In genomic region chr5:89882091-89882734, GRCm38 (mm10) we compare ENCODE assay signal across 8 mouse cellular contexts. TPM values are rescaled to one million over a fixed set of nuclear protein-coding genes. Genes with fewer than 3 reads are reported as not detected.
A peak's percentile ranks its signal among the peaks of the same experiment; 100 is the strongest.
DNase-seq lines count a peak whose midpoint lies in the region; ATAC-seq and TF ChIP-seq lines count a peak whose summit lies in the region.

No protein-coding gene starts in this region.

- peak; percentile 45 for DNase-seq in layer of hippocampus, adult 11-12 months (ENCODE audit: low spot score)
- DNase-seq in layer of hippocampus, adult 9-10 months (ENCODE audit: low spot score), result no peak
- DNase-seq in forebrain, embryonic 10.5 days (ENCODE audit: extremely low spot score, low spot score), result peak; percentile 66
- peak; percentile 76 for DNase-seq in liver
- DNase-seq in midbrain, postnatal 0 days (ENCODE audit: low spot score), result peak; percentile 26

- H3K27ac ChIP-seq in forebrain, embryonic 10.5 days, result peak overlapping the region; percentile 92
- H3K27ac ChIP-seq in heart, embryonic 13.5 days (replicated peaks), result peak overlapping the region; percentile 74
- H3K27ac ChIP-seq in kidney, embryonic 15.5 days, result no peak overlapping the region
- no peak overlapping the region for H3K27ac ChIP-seq in midbrain, postnatal 0 days (ENCODE audit: low read depth, low read length)
- H3K27ac ChIP-seq in stomach, embryonic 14.5 days (ENCODE audit: low read length), result no peak overlapping the region

- peak overlapping the region; percentile 91 for H3K9ac ChIP-seq in heart, embryonic 13.5 days
- H3K9ac ChIP-seq in kidney, embryonic 15.5 days, result peak overlapping the region; percentile 70
- peak overlapping the region; percentile 61 for H3K9ac ChIP-seq in midbrain, postnatal 0 days (replicated peaks; ENCODE audit: low read length, poor library complexity, severe bottlenecking)
- H3K9ac ChIP-seq in stomach, embryonic 14.5 days (replicated peaks; ENCODE audit: low read depth, low read length), result peak overlapping the region; percentile 25; the same call in 1 of the 2 replicates

- peaks cover 9% of the 10 kb centered on the region for H3K27me3 ChIP-seq in forebrain, embryonic 10.5 days (ENCODE audit: poor library complexity, severe bottlenecking)
- H3K27me3 ChIP-seq in heart, embryonic 13.5 days (replicated peaks), result no peaks in the 10 kb centered on the region
- H3K27me3 ChIP-seq in kidney, embryonic 15.5 days, result no peaks in the 10 kb centered on the region
- no peaks in the 10 kb centered on the region for H3K27me3 ChIP-seq in midbrain, postnatal 0 days (ENCODE audit: insufficient read depth, low read length)
- no peaks in the 10 kb centered on the region for H3K27me3 ChIP-seq in stomach, embryonic 14.5 days (ENCODE audit: control insufficient read depth, insufficient read depth, low read length)

- H3K4me3 ChIP-seq in forebrain, embryonic 10.5 days, result peak overlapping the region; percentile 77
- H3K4me3 ChIP-seq in heart, embryonic 13.5 days, result peak overlapping the region; percentile 85
- peak overlapping the region; percentile 73 for H3K4me3 ChIP-seq in kidney, embryonic 15.5 days (replicated peaks)
- H3K4me3 ChIP-seq in midbrain, postnatal 0 days (ENCODE audit: low read depth, low read length), result peak overlapping the region; percentile 73
- H3K4me3 ChIP-seq in stomach, embryonic 14.5 days (ENCODE audit: low read depth, low read length), result peak overlapping the region; percentile 62

- peak overlapping the region; percentile 100 for H3K4me2 ChIP-seq in heart, embryonic 13.5 days
- peak overlapping the region; percentile 99 for H3K4me2 ChIP-seq in kidney, embryonic 15.5 days
- H3K4me2 ChIP-seq in midbrain, postnatal 0 days (ENCODE audit: low read depth, low read length, poor library complexity, severe bottlenecking), result peak overlapping the region; percentile 100
- peak overlapping the region; percentile 99 for H3K4me2 ChIP-seq in stomach, embryonic 14.5 days (replicated peaks; ENCODE audit: low read depth, low read length)

- TF ChIP-seq CTCF in midbrain, postnatal 0 days (IDR thresholded peaks at IDR 0.05), result no peak

- peaks cover 10% of the 10 kb centered on the region for H3K36me3 ChIP-seq in forebrain, embryonic 10.5 days (replicated peaks)
- no peaks in the 10 kb centered on the region for H3K36me3 ChIP-seq in heart, embryonic 13.5 days
- H3K36me3 ChIP-seq in kidney, embryonic 15.5 days, result no peaks in the 10 kb centered on the region
- no peaks in the 10 kb centered on the region for H3K36me3 ChIP-seq in midbrain, postnatal 0 days (ENCODE audit: insufficient read depth, low read length)
- no peaks in the 10 kb centered on the region for H3K36me3 ChIP-seq in stomach, embryonic 14.5 days (ENCODE audit: control insufficient read depth, insufficient read depth, low read length)

- under 1% methylated on average over 35 of the region's 35 CpGs for WGBS in forebrain, embryonic 10.5 days
- WGBS in heart, embryonic 13.5 days, result under 1% methylated on average over 35 of the region's 35 CpGs
- 0% methylated on average over 35 of the region's 35 CpGs for WGBS in kidney, embryonic 15.5 days
- under 1% methylated on average over 35 of the region's 35 CpGs for WGBS in midbrain, postnatal 0 days
- under 1% methylated on average over 32 of the region's 35 CpGs for WGBS in stomach, embryonic 14.5 days

- ATAC-seq in heart, embryonic 13.5 days (ENCODE audit: extremely low read depth, insufficient number of reproducible peaks, low FRiP score, low TSS enrichment), result peak; percentile 68; the same call in 1 of the 2 replicates
- ATAC-seq in kidney, embryonic 15.5 days (replicated peaks; ENCODE audit: low FRiP score), result peak; percentile 84
- peak; percentile 38 for ATAC-seq in midbrain, postnatal 0 days (ENCODE audit: low FRiP score)
- peak; percentile 77 for ATAC-seq in stomach, embryonic 14.5 days (ENCODE audit: insufficient number of reproducible peaks, insufficient read depth, low FRiP score, low read depth)

- peaks cover 7% of the 10 kb centered on the region for H3K9me3 ChIP-seq in forebrain, embryonic 10.5 days
- H3K9me3 ChIP-seq in heart, embryonic 13.5 days, result no peaks in the 10 kb centered on the region
- no peaks in the 10 kb centered on the region for H3K9me3 ChIP-seq in kidney, embryonic 15.5 days (replicated peaks)
- no peaks in the 10 kb centered on the region for H3K9me3 ChIP-seq in midbrain, postnatal 0 days (ENCODE audit: low read length)
- peaks cover 2% of the 10 kb centered on the region; the same call in 1 of the 2 replicates for H3K9me3 ChIP-seq in stomach, embryonic 14.5 days (ENCODE audit: control insufficient read depth, low read depth, low read length)

- peaks cover 44% of the 10 kb centered on the region for H3K4me1 ChIP-seq in forebrain, embryonic 10.5 days
- peaks cover 10% of the 10 kb centered on the region for H3K4me1 ChIP-seq in heart, embryonic 13.5 days
- peaks cover 18% of the 10 kb centered on the region for H3K4me1 ChIP-seq in kidney, embryonic 15.5 days
- H3K4me1 ChIP-seq in midbrain, postnatal 0 days (ENCODE audit: insufficient read depth, low read length), result no peaks in the 10 kb centered on the region
- H3K4me1 ChIP-seq in stomach, embryonic 14.5 days (ENCODE audit: control insufficient read depth, insufficient read depth, low read length), result 0 out of 2 replicates have a peak, but pooled peaks cover 4% of the 10 kb centered on the region

RNA-seq across cellular contexts. Expression of gene Adamts3, which starts 0.9 kb away (rescaled TPM):
- 8.8 and 10.0 TPM in 2 replicates for polyA plus RNA-seq in forebrain, embryonic 10.5 days (2016; fragmentation: Nextera tagmentation; extraction: Ambion mirVana)
- 2.9 and 3.5 TPM in 2 replicates for polyA plus RNA-seq in heart, embryonic 13.5 days (2015; fragmentation: Nextera tagmentation; extraction: Ambion mirVana)
- 1.7 and 1.9 TPM in 2 replicates for polyA plus RNA-seq in kidney, embryonic 15.5 days (2015; fragmentation: Nextera tagmentation; extraction: Ambion mirVana)
- 10.9 and 15.7 TPM in 2 replicates for total RNA-seq in midbrain, postnatal 0 days (2014; rRNA removed)
- 2.7 and 2.9 TPM in 2 replicates for polyA plus RNA-seq in midbrain, postnatal 0 days (2015; fragmentation: Nextera tagmentation; extraction: Ambion mirVana)
- 4.9 and 6.4 TPM in 2 replicates for polyA plus RNA-seq in stomach, embryonic 14.5 days (2014; fragmentation: Nextera tagmentation; extraction: Ambion mirVana)

Comparison
In these comparisons a context has a peak if more than half of its experiments do, and no peak if none do; other contexts are left out.
1. H3K27ac ChIP-seq: peak in forebrain, embryonic 10.5 days (single experiment) and heart, embryonic 13.5 days (single experiment); none in kidney, embryonic 15.5 days (single experiment), midbrain, postnatal 0 days (single experiment) and stomach, embryonic 14.5 days (single experiment).
2. H3K9ac ChIP-seq: peak in every context shown above with its lines; median percentile 91 in heart, embryonic 13.5 days; 70 in kidney, embryonic 15.5 days; 61 in midbrain, postnatal 0 days; 25 in stomach, embryonic 14.5 days.
3. Peak in every context shown above with its lines, with median percentiles within 50 percentile points of each other: H3K4me3 ChIP-seq, ATAC-seq and H3K4me2 ChIP-seq.